ENCODE assay signal across 17 mouse cellular contexts in the genomic region with DNA sequence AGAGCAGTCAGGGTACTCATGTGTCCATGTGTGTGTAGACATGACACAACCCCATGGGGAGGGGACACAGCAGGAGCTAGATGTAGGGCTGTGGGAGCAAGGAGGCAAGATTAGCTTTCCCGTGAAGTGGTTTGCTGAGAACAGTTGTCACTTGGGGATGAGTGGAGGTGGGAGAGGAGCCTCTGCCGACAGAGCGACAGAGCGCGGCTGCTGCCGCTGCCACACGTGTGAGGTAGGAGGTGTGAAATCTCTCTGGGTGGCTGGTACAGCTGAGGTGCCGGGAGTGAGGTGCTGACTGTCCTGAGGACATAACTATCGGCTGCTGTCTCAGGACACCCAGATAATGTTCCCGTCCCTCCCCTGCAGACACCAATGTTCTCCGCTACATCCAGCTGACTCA. TPM values are rescaled to one million over a fixed set of nuclear protein-coding genes. Genes with fewer than 3 reads are reported as not detected.
A peak's percentile ranks its signal among the peaks of the same experiment; 100 is the strongest.
DNase-seq lines count a peak whose midpoint lies in the region; ATAC-seq lines count a peak whose summit lies in the region.
"Had no signal": no experiment of that assay in that cellular context is flagged by ENCODE, and none has a peak within 500 bp of the region (broad histone marks: within the 10 kb centered on the region; RNA-seq: fewer than 3 reads in every experiment).

No protein-coding gene starts in this region.

- peaks cover 51% of the 10 kb centered on the region for H3K36me3 ChIP-seq in hindbrain, embryonic 13.5 days
- peaks cover 49% of the 10 kb centered on the region for H3K36me3 ChIP-seq in hindbrain, embryonic 14.5 days (replicated peaks; ENCODE audit: control insufficient read depth, insufficient read depth)

- WGBS in hindbrain, embryonic 13.5 days = 84% methylated on average over 11 of the region's 11 CpGs
- WGBS in hindbrain, embryonic 14.5 days = 75% methylated on average over 11 of the region's 11 CpGs

- no peak for DNase-seq in hindbrain, embryonic 14.5 days (ENCODE audit: low spot score)
- peak; percentile 49 to 65 for DNase-seq in right cerebral cortex, adult 2 months (ENCODE audit: low spot score in 2 of 2)
- no peak for DNase-seq in right cerebral cortex, postnatal 4 days
- DNase-seq in left cerebral cortex, adult 8-10 months (ENCODE audit: low spot score in 2 of 2) = peak; percentile 42 to 76
- no peak for DNase-seq in spleen, adult 18-20 months
- DNase-seq in spleen, postnatal 10 days (ENCODE audit: low spot score in 2 of 2) = no peak
- DNase-seq: adrenal gland, postnatal 10 days; kidney, adult 11 months; kidney, postnatal 25 days; lung, postnatal 10 days; thymus, adult 2 months had no signal

- H3K27ac ChIP-seq in hindbrain, embryonic 13.5 days = no peak overlapping the region
- H3K27ac ChIP-seq in hindbrain, embryonic 14.5 days = no peak overlapping the region
- H3K27ac ChIP-seq: embryonic facial prominence, embryonic 13.5 days; limb, embryonic 10.5 days; liver, embryonic 14.5 days had no signal

- H3K4me3 ChIP-seq in hindbrain, embryonic 13.5 days = no peak overlapping the region
- no peak overlapping the region for H3K4me3 ChIP-seq in hindbrain, embryonic 14.5 days (replicated peaks; ENCODE audit: low read length)
- H3K4me3 ChIP-seq: embryonic facial prominence, embryonic 13.5 days; limb, embryonic 10.5 days had no signal

- H3K9me3 ChIP-seq in hindbrain, embryonic 13.5 days = no peaks in the 10 kb centered on the region
- no peaks in the 10 kb centered on the region for H3K9me3 ChIP-seq in hindbrain, embryonic 14.5 days (ENCODE audit: control insufficient read depth, low read length)
- H3K9me3 ChIP-seq: embryonic facial prominence, embryonic 13.5 days; limb, embryonic 10.5 days had no signal

- no peak overlapping the region for H3K9ac ChIP-seq in hindbrain, embryonic 13.5 days
- no peak overlapping the region for H3K9ac ChIP-seq in hindbrain, embryonic 14.5 days
- H3K9ac ChIP-seq: embryonic facial prominence, embryonic 13.5 days; liver, embryonic 14.5 days had no signal

- peaks cover 51% of the 10 kb centered on the region for H3K27me3 ChIP-seq in hindbrain, embryonic 13.5 days
- 0 out of 2 replicates have a peak, but pooled peaks cover 10% of the 10 kb centered on the region for H3K27me3 ChIP-seq in hindbrain, embryonic 14.5 days (ENCODE audit: control insufficient read depth, insufficient read depth, low read length)

- ATAC-seq in hindbrain, embryonic 13.5 days (ENCODE audit: low FRiP score) = no peak
- ATAC-seq in hindbrain, embryonic 14.5 days (ENCODE audit: low FRiP score) = no peak

- H3K4me1 ChIP-seq in hindbrain, embryonic 13.5 days (replicated peaks) = peaks cover 31% of the 10 kb centered on the region
- H3K4me1 ChIP-seq in hindbrain, embryonic 14.5 days (replicated peaks; ENCODE audit: control insufficient read depth, insufficient read depth, low read length) = peaks cover 7% of the 10 kb centered on the region

- peak overlapping the region; percentile 76; the same call in 1 of the 2 replicates for H3K4me2 ChIP-seq in hindbrain, embryonic 13.5 days
- no peak overlapping the region for H3K4me2 ChIP-seq in hindbrain, embryonic 14.5 days (replicated peaks)
- H3K4me2 ChIP-seq: embryonic facial prominence, embryonic 13.5 days had no signal

RNA-seq across cellular contexts. Expression of a gene that starts 1.8 kb away (rescaled TPM):
- 50.2 and 52.0 TPM in 2 replicates for polyA plus RNA-seq in hindbrain, embryonic 13.5 days (2015; fragmentation: Nextera tagmentation; extraction: Ambion mirVana)
- polyA plus RNA-seq in hindbrain, embryonic 14.5 days (2014; fragmentation: Nextera tagmentation; extraction: Ambion mirVana) = 98.6 and 100 TPM in 2 replicates
- 10 to 100 TPM; 81.9 to 99.6 (median 88.5) TPM for total RNA-seq in left cerebral cortex, adult 8-10 months (2022)
- total RNA-seq: granulocyte monocyte progenitor cell, adult 5-6 weeks; heart, postnatal 25 days had no signal
- polyA plus RNA-seq: liver, embryonic 14.5 days; thymus, adult 2 months had no signal

RNA-seq across cellular contexts. Expression of a gene that starts 18.9 kb away (rescaled TPM):
- 13.0 and 13.2 TPM in 2 replicates for polyA plus RNA-seq in hindbrain, embryonic 13.5 days (2015; fragmentation: Nextera tagmentation; extraction: Ambion mirVana)
- 23.5 and 27.2 TPM in 2 replicates for polyA plus RNA-seq in hindbrain, embryonic 14.5 days (2014; fragmentation: Nextera tagmentation; extraction: Ambion mirVana)
- total RNA-seq in left cerebral cortex, adult 8-10 months (2022) = 100 to 1,000 TPM; 166 to 174 (median 173) TPM

RNA-seq across cellular contexts. Expression of a gene that starts 33.6 kb away (rescaled TPM):
- polyA plus RNA-seq in hindbrain, embryonic 13.5 days (2015; fragmentation: Nextera tagmentation; extraction: Ambion mirVana) = 10.8 and 12.1 TPM in 2 replicates
- polyA plus RNA-seq in hindbrain, embryonic 14.5 days (2014; fragmentation: Nextera tagmentation; extraction: Ambion mirVana) = 11.8 and 12.5 TPM in 2 replicates
- 10 to 100 TPM in 2 of 4 experiments, 1 to 10 TPM in 2; 9.7 to 12.2 (median 10.7) TPM for total RNA-seq in left cerebral cortex, adult 8-10 months (2022)

Comparison
In these comparisons a context has a peak if more than half of its experiments do, and no peak if none do; other contexts are left out.
1. DNase-seq: peak in right cerebral cortex, adult 2 months (2 of 2) and left cerebral cortex, adult 8-10 months (2 of 2); none in hindbrain, embryonic 14.5 days (single experiment), right cerebral cortex, postnatal 4 days (single experiment), spleen, adult 18-20 months (0 of 2) and spleen, postnatal 10 days (0 of 2).